Mouse (Mus musculus) liver, embryonic 14.5 days (tissue): Measurements from ENCODE around the gene Platr17.

ENCODE experiments used
- CTCF ChIP-seq: IDR thresholded peaks from 2 replicates; pipeline ENCODE4 v1.5.1; 2016; ENCODE audit warnings: antibody characterized with exemption, low read depth, control low read depth
- EP300 ChIP-seq: IDR thresholded peaks from 2 replicates; pipeline ENCODE4 v1.6.1; 2016; ENCODE audit warnings: antibody characterized with exemption, low read depth

DNA sequence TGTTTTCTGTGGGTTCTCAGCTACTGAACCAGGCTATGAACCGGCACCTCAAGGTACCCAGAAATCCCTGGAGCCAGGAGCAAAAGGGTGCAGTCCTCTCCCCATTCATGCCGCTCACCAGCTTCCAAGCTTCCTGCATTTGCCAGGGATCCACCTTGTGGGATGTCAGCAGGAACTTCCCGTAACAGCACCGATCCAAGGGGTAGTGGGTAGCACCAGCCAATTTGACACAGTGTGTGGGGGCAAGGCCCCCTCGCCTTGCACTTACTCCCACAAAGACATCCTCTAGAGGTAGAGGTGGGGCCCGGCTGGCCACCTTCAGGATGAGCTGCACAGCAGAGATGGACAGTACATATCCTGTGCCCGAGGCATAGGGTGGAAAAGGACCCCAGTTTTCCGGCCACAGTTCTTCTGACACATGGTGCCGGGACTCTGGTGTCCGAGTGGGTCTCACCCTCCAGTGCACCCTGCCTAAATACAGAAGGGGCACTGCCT, 45.2 kb downstream of the Platr17 start:
- TF ChIP-seq CTCF = no peak
- no peak for TF ChIP-seq EP300
